Mouse (Mus musculus) gastrocnemius, adult 8-10 months (tissue): Measurements from ENCODE around the gene Atp8b3. TPM values are rescaled to one million over a fixed set of nuclear protein-coding genes. Genes with fewer than 3 reads are reported as not detected.

Experiments used
- DNase-seq, 2 experiments: peaks; one replicate each; pipeline ENCODE4 v3.0.0; 2022; ENCODE audit warnings: low spot score in 2 of 2
- total RNA-seq, 4 experiments: library from RNA; stranded (reverse); gene quantifications; 2 replicates each; pipeline ENCODE4 v1.2.4; 2022

The Atp8b3 gene
- total RNA-seq, 4 experiments from 2014 or later, result not detected

GRCm38 (mm10) chr10:80568876-80569275 lies 30.0 kb upstream of the Atp8b3 start:
- DNase-seq, result no peak

DNA sequence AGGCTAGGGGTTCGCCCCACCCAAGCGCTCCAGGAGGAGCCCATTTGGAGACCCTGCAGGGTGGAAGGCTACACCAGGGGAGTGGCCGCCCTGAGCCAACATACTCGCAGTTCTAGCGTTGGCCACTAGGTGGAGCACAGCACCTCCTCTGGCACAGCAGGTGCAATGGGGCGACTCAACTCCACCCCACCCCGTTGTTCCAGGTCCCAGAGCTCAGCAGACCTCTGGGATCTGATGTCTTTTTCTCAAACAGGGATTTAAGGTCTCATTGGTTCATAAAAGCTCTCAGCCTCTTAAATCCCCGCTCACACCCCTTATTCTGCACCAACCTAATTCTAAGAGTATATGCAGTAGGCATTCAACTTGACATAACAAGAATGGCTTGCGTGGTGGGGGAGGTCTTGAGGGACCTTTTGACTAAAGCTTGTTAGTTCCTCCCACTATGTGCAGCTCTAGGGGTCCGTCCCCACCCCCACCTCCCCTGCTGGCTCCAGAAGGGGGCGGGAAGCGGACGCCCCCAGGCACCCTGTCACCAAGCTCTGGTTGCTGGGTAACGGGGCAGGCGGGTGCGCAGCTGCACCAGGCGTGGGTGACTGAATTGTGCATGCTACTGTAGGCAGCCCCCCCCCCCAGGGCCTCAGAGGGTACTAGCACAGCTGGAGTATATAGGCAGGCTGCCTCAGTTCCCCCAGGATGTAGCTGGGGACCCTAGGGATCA lies 27.6 kb upstream of the Atp8b3 start:
- peak; percentile 70 to 76 for DNase-seq

DNA sequence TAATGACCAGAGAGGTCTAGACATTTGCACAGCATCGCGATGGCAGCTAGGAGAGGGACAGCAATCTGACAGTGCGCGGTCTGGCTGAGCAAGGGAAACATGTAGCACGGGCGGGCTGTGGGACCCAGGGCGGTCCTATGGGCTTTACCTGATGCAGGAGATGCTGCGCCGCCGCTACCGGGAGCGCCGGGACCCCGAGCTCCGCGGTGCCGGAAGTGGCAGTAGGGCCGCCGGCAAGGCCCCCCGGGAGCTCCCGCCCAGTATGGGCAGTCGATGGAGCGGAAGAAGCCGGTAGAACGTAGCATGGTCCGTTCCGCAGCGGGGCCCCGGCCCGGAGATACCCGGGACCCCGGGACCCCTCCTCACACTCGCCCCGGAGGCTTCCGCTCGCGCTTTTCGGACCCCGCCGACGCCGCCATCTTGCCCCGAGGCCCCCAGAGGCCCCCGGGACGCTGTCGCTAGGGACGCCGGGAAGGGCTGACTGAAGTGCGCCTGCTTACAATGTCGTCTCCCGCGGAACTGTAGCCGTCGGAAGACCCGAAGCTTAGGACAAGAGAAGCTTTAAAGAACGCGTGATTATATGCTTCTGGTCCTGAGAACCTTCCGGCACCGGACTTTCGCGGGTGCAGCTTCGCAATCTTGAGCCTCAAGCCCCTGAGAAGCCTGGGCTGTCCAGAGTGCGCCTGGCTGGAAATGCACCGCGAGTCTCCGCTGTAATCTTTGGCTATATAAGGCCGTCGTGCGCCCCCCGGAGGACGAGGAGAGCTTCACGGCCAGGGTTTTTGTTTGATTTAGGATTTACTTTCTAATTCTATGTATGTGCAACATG lies 22.4 kb upstream of the Atp8b3 start, which contains the start of gene Rexo1:
TSS of gene Rexo1 (minus strand) at position 445 of the 829 bp plus-strand sequence.
- peak; percentile 89 to 90 for DNase-seq

- DNase-seq, result no peak
These were observed 21.7 kb upstream of the Atp8b3 start for GRCm38 (mm10) chr10:80560621-80561020.

DNA sequence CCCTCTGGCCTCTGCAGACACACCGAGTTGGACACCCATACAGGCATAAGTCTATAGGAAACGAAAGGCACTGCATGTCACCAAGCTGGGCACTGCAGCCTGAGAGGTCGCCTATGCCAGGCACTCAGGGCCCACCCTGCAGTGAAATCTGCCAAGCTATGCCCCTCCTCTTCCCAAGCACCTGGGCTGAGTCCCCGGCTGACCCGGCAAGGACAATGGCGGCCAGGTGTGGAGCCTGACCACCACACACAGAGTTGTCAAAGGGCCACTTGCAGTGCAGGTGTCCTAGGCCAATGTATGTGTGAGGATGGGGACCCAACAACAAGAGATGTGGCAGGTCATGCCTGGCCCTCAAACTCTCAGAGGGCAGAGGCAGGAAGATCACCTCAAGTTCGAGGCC lies 20.5 kb upstream of the Atp8b3 start:
- DNase-seq, result no peak

DNA sequence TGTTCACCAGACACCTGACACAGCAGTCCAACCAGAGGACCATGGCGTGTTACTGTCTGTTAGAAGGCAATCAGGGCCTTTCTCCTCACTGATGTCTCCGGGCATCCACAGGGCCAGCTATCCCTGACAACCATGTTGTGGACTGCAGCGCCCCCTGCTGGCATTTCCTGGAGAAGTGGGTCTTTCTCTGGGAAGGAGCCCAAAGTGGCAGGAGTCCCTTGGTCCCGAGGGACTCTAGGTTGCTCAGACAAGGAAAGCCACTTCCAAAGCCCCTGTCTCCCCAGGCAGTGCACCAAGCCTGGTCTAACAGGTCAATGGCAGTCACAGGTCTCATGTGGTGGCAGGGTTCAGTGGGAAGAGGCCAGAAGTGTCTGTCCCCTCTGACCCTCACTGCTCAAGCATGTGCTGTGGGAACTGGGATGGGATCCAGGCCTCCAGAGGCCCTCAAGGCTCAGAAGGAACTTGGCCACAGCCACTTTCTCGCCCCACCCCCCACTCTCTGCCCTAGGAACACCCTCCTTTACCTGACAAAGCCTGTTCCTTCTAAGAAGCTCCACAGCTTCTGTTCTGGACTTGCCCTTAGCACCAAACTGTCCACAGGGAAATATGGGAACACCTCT lies 18.5 kb upstream of the Atp8b3 start:
- DNase-seq, result peak; percentile 38 to 60

GRCm38 (mm10) chr10:80553997-80554396 lies 15.1 kb upstream of the Atp8b3 start:
- no peak for DNase-seq

DNA sequence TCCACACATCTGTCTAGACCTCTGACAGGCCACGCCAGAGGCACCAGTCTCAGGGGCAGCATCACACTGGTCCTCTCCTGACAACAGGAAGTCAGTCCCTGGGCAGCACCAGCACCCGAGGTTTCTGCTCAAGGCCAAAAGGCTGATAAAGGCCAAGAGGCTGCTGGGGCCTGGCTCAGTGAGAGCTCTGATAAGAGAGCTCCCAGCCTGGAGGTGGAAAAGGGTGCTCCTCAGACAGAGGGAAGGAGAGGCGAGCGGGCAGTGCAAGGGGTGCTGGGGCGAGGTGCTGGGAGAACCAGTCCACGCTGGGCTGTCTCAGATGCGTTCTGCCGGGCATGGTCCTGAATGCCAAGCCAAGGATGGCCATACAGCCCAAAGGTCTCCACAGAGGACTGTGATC lies 14.7 kb upstream of the Atp8b3 start:
- no peak for DNase-seq

GRCm38 (mm10) chr10:80552364-80552763 lies 13.4 kb upstream of the Atp8b3 start:
- DNase-seq, result no peak

DNA sequence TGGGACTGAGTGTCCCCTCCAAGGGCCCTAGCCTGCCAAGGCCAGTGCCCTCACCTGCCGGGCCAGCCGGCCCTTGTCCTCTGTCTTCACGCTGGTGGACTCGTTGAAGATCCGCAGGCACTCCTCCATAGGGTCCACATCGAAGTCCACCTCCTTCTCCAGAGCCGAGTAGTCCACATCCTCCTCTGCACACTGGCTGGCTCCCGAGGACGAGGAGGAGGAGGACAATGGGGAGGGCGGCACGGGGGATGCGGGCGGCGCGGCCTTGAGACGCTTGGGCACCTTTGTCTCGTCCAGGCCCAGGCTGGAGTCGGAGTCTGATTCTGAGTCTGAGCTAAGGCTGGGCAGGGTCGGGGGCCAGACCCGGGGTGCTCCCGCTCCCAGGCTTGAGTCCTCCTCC lies 10.4 kb upstream of the Atp8b3 start:
- DNase-seq, result no peak

GRCm38 (mm10) chr10:80548428-80549006 lies 9.6 kb upstream of the Atp8b3 start:
- DNase-seq, result peak in 1 of 2 experiments; percentile 28

- no peak for DNase-seq
These were observed 8.6 kb upstream of the Atp8b3 start for GRCm38 (mm10) chr10:80547539-80547938.

- no peak for DNase-seq
These were observed 8.0 kb upstream of the Atp8b3 start for GRCm38 (mm10) chr10:80546945-80547344.

- no peak for DNase-seq
These were observed 6.7 kb upstream of the Atp8b3 start for GRCm38 (mm10) chr10:80545590-80545989.

- DNase-seq, result no peak
These were observed 4.9 kb upstream of the Atp8b3 start for GRCm38 (mm10) chr10:80543873-80544272.

GRCm38 (mm10) chr10:80539493-80539892 lies 569 bp upstream of the Atp8b3 start:
- no peak for DNase-seq

GRCm38 (mm10) chr10:80538180-80538579 lies 744 bp downstream of the Atp8b3 start:
- no peak for DNase-seq

DNA sequence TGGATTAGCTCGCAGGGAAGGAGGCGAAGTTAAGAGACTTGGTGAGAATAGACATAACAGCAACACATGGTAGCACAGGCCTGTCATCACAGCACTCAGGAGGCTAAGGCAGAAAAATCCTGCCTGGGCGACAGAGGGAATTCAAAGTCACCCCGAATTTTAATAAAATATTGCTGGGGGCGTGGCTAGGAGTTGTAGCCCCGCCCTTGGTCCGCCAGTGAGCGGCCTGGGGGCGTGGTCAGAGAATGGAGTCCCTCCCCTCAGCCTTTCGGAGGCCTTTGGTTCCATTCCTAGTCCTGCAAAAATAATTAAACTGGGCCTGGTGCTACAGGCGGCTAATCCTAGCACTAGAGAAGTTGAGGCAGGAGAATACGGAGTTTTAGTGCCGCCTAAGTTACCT lies 3.2 kb downstream of the Atp8b3 start:
- no peak for DNase-seq

DNA sequence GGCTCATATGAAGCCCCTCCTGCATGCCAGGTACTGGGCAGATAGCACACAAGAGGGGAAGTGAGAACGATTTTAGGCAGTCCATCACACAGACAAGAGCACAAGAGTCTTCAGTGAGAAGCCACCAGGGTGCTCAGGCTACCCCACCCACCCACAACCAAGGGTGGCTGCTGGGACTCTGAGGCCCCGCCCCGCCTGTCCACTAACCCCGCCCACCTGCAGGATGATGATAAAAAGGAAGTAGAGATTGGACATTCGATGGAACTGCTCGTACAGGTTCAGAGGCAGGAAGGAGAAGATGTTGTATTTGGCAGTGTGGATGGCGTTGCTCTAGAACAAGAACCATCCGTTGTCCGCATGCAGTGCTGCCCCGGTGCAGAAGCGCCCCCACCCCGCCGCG lies 3.9 kb downstream of the Atp8b3 start:
- no peak for DNase-seq

DNA sequence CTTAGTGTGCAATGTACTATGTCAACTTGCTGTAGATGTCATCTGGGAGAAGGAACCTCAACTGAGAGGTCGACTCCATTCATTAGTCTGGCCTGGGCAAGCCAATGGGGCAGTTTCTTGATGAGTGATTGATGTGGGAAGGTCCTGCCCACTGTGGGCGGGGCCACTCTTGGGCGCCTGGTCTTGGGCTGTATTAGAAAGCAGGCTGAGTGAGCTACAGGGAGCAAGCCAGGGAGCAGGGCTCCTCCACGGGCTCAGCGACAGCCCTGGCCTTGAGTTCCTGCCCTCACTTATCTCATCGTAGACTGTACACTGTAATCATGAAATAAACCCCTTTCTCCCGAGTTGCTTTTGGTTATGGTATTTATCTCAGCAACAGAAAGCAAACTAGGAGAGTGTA lies 5.2 kb downstream of the Atp8b3 start:
- no peak for DNase-seq

DNA sequence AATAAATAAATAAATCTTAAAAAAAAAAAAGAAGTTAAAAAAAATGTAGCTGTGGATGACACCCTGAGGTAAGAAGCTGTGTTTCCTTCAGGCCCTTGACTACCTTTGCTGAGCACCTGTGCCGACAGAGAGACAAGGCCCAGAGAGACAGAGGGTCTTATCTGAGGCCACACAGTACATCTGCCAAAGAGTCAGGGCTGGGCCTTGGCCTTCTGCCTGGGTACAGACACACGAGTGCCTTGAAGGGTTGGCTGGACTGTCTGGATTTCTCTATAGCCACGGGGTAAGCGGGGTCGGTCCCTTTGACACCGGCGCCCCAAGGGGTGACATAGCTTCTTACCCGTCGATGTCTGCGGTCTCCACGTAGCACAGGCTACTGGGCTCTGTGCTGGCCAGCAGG lies 6.1 kb downstream of the Atp8b3 start:
- no peak for DNase-seq

GRCm38 (mm10) chr10:80526172-80526571 lies 12.8 kb downstream of the Atp8b3 start:
- DNase-seq, result no peak
